Mouse (Mus musculus) heart, embryonic 14.5 days (tissue): Measurements from ENCODE around the gene Irf2. TPM values are rescaled to one million over a fixed set of nuclear protein-coding genes. Genes with fewer than 3 reads are reported as not detected.

Source experiments
- ATAC-seq: fragments of 200-750 bp; cut with Nextera tagmentation; 2 replicates; pipeline ENCODE4 v1.8.0; 2017; ENCODE audit warnings: low read depth, moderate TSS enrichment; ENCODE audit not compliant: insufficient number of reproducible peaks, insufficient read depth, low FRiP score
- H3K27ac ChIP-seq, 2 experiments: fragments of 200-500 bp in 1 of 2; fragments of 300-500 bp in 1 of 2; sonication (generic) in 1 of 2; replicated peaks in 1 of 2; 2 replicates each; pipeline ENCODE4 v1.5.1; 2012 to 2014; ENCODE audit warnings: low read depth in 2 of 2, low read length in 2 of 2, control low read depth in 1 of 2, mild to moderate bottlenecking in 1 of 2, mixed read lengths in 1 of 2; ENCODE audit not compliant: control insufficient read depth in 1 of 2, insufficient read depth in 1 of 2
- H3K27me3 ChIP-seq: fragments of 300-500 bp; sonication (generic); 2 replicates; pipeline ENCODE4 v1.6.1; 2014; ENCODE audit warnings: mild to moderate bottlenecking, low read length, control low read depth; ENCODE audit not compliant: control insufficient read depth, insufficient read depth
- H3K36me3 ChIP-seq: fragments of 300-500 bp; sonication (generic); 2 replicates; pipeline ENCODE4 v1.6.1; 2014; ENCODE audit warnings: mild to moderate bottlenecking, control low read depth, low read length, mixed read lengths; ENCODE audit not compliant: control insufficient read depth, insufficient read depth
- H3K4me1 ChIP-seq, 2 experiments: fragments of 200-500 bp in 1 of 2; fragments of 300-500 bp in 1 of 2; sonication (generic) in 1 of 2; 2 replicates each; pipeline ENCODE4 v1.6.1; 2012 to 2014; ENCODE audit warnings: low read length in 2 of 2, control low read depth in 1 of 2, mixed read lengths in 1 of 2; ENCODE audit not compliant: control insufficient read depth in 2 of 2, insufficient read depth in 2 of 2
- H3K4me2 ChIP-seq: fragments of 300-500 bp; sonication (generic); 2 replicates; pipeline ENCODE4 v1.6.1; 2014; ENCODE audit warnings: mild to moderate bottlenecking, low read length
- H3K4me3 ChIP-seq, 2 experiments: fragments of 200-500 bp in 1 of 2; fragments of 300-500 bp in 1 of 2; sonication (generic) in 1 of 2; 2 replicates each; pipeline ENCODE4 v1.5.1; 2012 to 2014; ENCODE audit warnings: low read length in 2 of 2, mild to moderate bottlenecking in 2 of 2, control low read depth in 1 of 2, low read depth in 1 of 2, moderate library complexity in 1 of 2; ENCODE audit not compliant: control insufficient read depth in 1 of 2, insufficient read depth in 1 of 2
- H3K9ac ChIP-seq: fragments of 300-500 bp; sonication (generic); 2 replicates; pipeline ENCODE4 v1.6.1; 2014; ENCODE audit warnings: mild to moderate bottlenecking, low read length
- H3K9me3 ChIP-seq: fragments of 300-500 bp; sonication (generic); 2 replicates; pipeline ENCODE4 v1.6.1; 2016; ENCODE audit warnings: low read length, control low read depth; ENCODE audit not compliant: control insufficient read depth
- WGBS: fragments of 180-500 bp; shearing (Covaris S2); extraction: QIAGEN DNeasy Blood & Tissue Kit; methylation state at CpG from one replicate; pipeline ENCODE4 v1.1.7; 2014; 5-methylcytosine and 5-hydroxymethylcytosine counted together
- polyA plus RNA-seq: library from polyadenylated mRNA; unstranded; fragments of >200 nt; fragmentation: Nextera tagmentation; extraction: Ambion mirVana; gene quantifications from 2 replicates; pipeline ENCODE4 v1.2.1, GENCODE M21; 2014

Gene Irf2
- polyA plus RNA-seq, 1 experiment from 2014 or later: 16.5 TPM

DNA sequence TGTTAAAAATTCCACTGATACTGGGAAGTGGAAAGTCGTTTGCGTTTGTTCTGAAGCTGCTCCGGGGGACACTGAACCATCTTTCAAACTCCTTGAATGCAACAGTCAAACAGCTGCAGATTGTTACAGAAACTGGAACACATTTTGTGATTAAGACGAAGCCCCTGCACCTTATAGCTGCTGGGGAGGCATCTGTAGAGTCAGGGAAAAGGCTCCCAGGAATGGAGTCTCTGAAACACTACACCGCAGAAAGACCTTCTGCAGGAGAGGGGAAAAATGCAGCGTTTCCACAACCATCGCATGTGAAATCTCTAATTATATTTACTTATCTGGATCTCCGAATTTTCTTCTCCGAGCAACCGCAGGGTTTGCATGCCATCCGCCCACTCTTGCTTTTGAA lies 23.1 kb upstream of the Irf2 start:
- H3K27ac ChIP-seq: no peak overlapping the region
- no peaks in the 10 kb centered on the region for H3K36me3 ChIP-seq
- H3K9me3 ChIP-seq: no peaks in the 10 kb centered on the region
- ATAC-seq: no peak
- no peaks in the 10 kb centered on the region for H3K27me3 ChIP-seq
- 46% methylated on average over 11 of the region's 11 CpGs for WGBS
- H3K4me2 ChIP-seq: no peak overlapping the region
- H3K9ac ChIP-seq: no peak overlapping the region
- H3K4me1 ChIP-seq: peaks cover 7% of the 10 kb centered on the region in 2 experiments; a peak in 3 of 4 replicates
- H3K4me3 ChIP-seq: no peak overlapping the region

DNA sequence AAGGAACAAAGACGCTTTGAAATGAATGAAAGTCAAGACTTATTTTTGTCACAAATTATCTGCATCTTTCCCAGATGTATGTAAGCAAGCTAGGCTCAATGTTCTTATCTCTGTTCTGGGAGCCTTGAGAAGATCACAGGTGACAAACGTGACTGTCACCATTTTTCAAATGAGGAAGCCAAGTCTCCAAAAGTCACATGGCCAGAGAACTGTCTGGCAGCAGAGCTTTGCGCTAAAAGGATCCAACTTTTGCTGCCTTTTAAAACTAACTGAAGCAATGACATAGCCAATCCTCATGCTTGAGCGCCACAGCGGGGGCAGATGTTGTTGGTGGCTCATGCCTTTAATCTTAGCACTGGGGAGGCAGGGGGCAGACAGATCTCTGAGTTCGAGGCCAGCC lies 22.4 kb upstream of the Irf2 start:
- H3K4me2 ChIP-seq: no peak overlapping the region
- H3K9me3 ChIP-seq: no peaks in the 10 kb centered on the region
- H3K36me3 ChIP-seq: no peaks in the 10 kb centered on the region
- H3K4me3 ChIP-seq: no peak overlapping the region
- no peaks in the 10 kb centered on the region for H3K27me3 ChIP-seq
- peaks cover 5 to 6% of the 10 kb centered on the region in 2 experiments; a peak in 3 of 4 replicates for H3K4me1 ChIP-seq
- H3K27ac ChIP-seq: no peak overlapping the region
- ATAC-seq: no peak
- 43% methylated on average over 6 of the region's 6 CpGs for WGBS
- no peak overlapping the region for H3K9ac ChIP-seq

DNA sequence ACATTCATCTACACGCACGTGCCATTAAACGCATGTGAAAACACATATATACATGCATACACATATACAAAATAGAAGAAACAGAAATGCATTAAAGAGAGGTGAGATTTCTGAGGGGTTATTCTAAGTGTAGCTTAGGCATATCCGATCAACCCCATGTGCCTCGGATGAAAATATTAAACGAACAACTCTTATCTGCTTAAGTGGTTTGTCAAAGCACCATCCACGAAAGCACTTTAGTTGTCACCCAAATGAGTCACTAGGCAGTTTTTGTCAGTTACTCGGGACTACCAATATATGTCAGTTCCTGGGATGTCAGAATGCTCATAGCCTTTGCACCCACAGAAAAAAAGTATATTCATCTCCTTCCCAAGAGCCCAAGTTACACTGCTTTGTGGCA lies 21.2 kb upstream of the Irf2 start:
- 62% methylated on average over 8 of the region's 8 CpGs for WGBS
- Histone ChIP-seq H3K4me1 (peaks cover 0 to 4% of the 10 kb centered on the region in 2 experiments; a peak in 1 of 4 replicates), H3K9ac (no peak overlapping the region), H3K9me3 (no peaks in the 10 kb centered on the region), H3K36me3 (no peaks in the 10 kb centered on the region), H3K27me3 (no peaks in the 10 kb centered on the region), H3K27ac (no peak overlapping the region), H3K4me2 (no peak overlapping the region), H3K4me3 (no peak overlapping the region)
- ATAC-seq: no peak

DNA sequence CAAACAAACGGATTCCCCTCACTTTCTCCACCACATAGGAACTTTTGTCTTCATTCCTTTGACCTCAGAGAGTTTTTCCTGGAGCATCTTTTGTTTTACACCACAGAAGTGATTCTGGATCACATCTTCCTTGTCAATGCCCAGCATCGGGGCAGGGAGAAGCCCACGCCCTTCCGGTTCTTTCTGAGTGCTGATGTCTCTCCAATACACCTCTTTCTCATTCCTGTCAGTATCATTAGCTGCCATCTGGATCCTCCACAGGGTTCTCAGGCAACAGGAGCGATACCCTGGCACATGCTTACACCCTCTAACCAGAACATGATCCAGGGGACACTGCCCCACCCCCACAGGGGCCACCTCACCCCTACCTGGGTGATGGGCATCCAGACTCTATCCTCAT lies 20.8 kb upstream of the Irf2 start:
- H3K36me3 ChIP-seq: no peaks in the 10 kb centered on the region
- no peak overlapping the region for H3K27ac ChIP-seq
- H3K9me3 ChIP-seq: no peaks in the 10 kb centered on the region
- H3K9ac ChIP-seq: no peak overlapping the region
- H3K4me1 ChIP-seq: peaks cover 0 to 4% of the 10 kb centered on the region in 2 experiments; a peak in 1 of 4 replicates
- H3K4me2 ChIP-seq: no peak overlapping the region
- no peaks in the 10 kb centered on the region for H3K27me3 ChIP-seq
- H3K4me3 ChIP-seq: no peak overlapping the region
- 66% methylated on average over 5 of the region's 5 CpGs for WGBS
- ATAC-seq: no peak

DNA sequence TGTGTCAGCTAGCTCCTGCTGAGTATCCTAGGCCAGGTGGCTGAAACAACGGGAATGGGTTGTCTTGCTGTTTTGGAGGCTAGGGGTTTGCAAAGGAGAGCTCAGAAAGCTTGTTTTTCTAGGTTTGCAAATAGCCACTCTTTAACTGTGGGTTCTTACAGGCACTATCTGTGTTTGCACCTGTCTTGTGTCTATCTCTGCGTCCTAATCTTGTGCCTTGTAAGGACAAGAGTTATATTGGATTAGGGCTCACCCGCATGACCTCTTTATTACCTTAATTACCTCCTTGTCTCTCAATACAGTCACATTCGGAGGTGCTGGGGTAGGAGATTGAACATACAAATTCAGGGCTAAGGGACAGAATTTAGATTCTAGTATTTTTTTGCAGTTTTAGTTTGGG lies 18.9 kb upstream of the Irf2 start:
- no peak for ATAC-seq
- WGBS: 60% methylated on average over 4 of the region's 4 CpGs
- Histone ChIP-seq H3K4me1 (0 out of 4 replicates have a peak, but pooled peaks cover 0 to 2% of the 10 kb centered on the region in 2 experiments), H3K4me3 (no peak overlapping the region), H3K27me3 (no peaks in the 10 kb centered on the region), H3K9ac (no peak overlapping the region), H3K27ac (no peak overlapping the region), H3K9me3 (no peaks in the 10 kb centered on the region), H3K36me3 (no peaks in the 10 kb centered on the region), H3K4me2 (no peak overlapping the region)

DNA sequence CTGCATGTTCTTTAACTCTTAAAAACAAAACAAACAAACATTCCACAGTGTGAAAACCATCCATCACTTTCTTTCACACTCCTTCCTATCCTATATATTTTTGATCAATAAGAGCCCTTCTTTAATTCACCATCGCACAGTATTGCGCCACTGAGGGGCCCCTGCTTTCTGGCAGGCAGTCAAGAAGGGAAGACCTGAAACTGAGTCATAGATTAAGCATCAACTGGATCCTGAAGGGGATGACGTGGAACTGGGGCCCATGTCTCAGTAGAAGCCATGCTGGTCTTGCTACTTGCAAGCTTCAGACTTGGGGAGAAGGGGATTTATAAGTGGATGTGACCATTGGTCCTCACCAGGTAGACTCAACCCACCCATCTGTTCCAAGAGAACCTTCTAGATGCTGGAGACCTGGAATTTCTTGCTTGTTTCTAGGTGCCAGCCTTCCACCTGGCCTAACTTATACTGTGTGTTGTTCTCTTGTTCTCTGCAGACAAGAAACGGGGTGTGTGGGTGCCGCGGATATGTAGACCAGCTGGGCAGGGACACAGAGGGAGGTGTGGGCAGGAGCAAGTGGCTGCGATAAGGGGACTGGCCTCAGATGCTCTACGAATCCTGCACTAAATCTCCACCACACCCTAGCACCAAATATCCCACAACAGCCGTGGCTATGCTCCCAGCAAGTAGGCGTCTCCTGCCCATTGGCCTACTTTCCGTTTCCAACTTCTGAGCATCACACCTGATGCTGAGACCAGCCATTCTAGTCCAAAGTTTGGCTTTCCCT lies 18.3 kb upstream of the Irf2 start:
- no peak overlapping the region for H3K4me2 ChIP-seq

DNA sequence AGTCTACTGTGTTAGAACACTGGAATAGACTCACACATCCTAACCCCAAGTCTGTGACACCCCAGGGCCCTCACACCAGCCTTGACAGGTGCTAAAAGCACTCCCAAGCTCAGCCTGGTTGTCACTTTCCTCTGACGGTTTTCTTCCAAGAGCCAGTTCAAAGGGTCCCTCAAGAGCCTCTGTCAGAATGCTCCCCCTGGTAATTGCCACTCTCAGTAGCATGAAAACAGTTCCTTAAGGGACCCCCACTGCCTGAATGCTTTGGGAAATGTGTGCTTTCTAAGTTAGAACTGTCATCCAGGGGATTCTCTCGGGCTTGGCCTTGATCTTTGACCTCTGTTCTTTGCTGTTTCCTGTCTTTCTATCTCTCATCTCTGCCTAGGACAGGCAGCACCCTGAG lies 17.0 kb upstream of the Irf2 start:
- no peaks in the 10 kb centered on the region for H3K4me1 ChIP-seq
- H3K4me2 ChIP-seq: no peak overlapping the region
- H3K36me3 ChIP-seq: no peaks in the 10 kb centered on the region
- H3K4me3 ChIP-seq: no peak overlapping the region
- WGBS: 18% methylated on average over 2 of the region's 2 CpGs
- no peaks in the 10 kb centered on the region for H3K27me3 ChIP-seq
- ATAC-seq: no peak
- no peak overlapping the region for H3K27ac ChIP-seq
- H3K9ac ChIP-seq: no peak overlapping the region
- no peaks in the 10 kb centered on the region for H3K9me3 ChIP-seq

More for the DNA sequence above, 18.3 kb upstream of the Irf2 start:
- no peaks in the 10 kb centered on the region for H3K9me3 ChIP-seq
- no peak for ATAC-seq
- H3K9ac ChIP-seq: no peak overlapping the region
- no peaks in the 10 kb centered on the region for H3K36me3 ChIP-seq
- H3K4me3 ChIP-seq: no peak overlapping the region
- 0 out of 4 replicates have a peak, but pooled peaks cover 0 to 2% of the 10 kb centered on the region in 2 experiments for H3K4me1 ChIP-seq
- no peaks in the 10 kb centered on the region for H3K27me3 ChIP-seq
- 84% methylated on average over 11 of the region's 11 CpGs for WGBS
- no peak overlapping the region for H3K27ac ChIP-seq

DNA sequence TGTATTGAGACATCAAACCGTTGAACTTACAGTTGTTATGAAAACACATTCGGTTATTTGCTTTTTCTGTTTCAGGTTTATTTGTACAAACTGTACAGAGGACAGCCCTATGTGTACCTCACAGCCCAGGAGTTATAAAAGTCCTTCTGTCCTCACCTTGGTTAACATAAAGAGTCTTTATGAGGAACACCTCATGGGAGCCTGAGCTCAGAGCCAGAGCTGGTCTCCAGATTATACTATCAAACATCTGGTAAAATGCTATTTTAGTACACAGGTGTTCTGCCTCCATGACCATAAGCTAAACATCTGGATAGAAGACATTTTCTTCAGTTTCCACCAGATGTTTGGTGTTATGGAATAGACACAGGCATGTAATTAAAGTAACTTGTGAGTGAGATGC lies 13.1 kb upstream of the Irf2 start:
- WGBS: 91% methylated on average over 2 of the region's 2 CpGs
- H3K4me2 ChIP-seq: no peak overlapping the region
- no peak for ATAC-seq

More for the DNA sequence above, 13.1 kb upstream of the Irf2 start:
- no peaks in the 10 kb centered on the region for H3K4me1 ChIP-seq
- H3K4me3 ChIP-seq: no peak overlapping the region
- H3K9me3 ChIP-seq: no peaks in the 10 kb centered on the region
- no peak overlapping the region for H3K27ac ChIP-seq
- no peaks in the 10 kb centered on the region for H3K27me3 ChIP-seq
- H3K9ac ChIP-seq: no peak overlapping the region
- no peaks in the 10 kb centered on the region for H3K36me3 ChIP-seq
